Mouse (Mus musculus) spleen, adult 2 months (tissue): Measurements from ENCODE around the gene Add3. TPM values are rescaled to one million over a fixed set of nuclear protein-coding genes. Genes with fewer than 3 reads are reported as not detected.
A peak's percentile ranks its signal among the peaks of the same experiment; 100 is the strongest.

Experiments
- DNase-seq, 2 experiments: peaks; one replicate each; pipeline versions ENCODE4 v3.0.0 to v3.0.0-alpha.2; 2012 to 2021; ENCODE audit warnings: low spot score in 2 of 2, low read depth in 1 of 2
- H3K27ac ChIP-seq: fragments of 200-500 bp; 2 replicates; pipeline ENCODE4 v1.5.1; 2012; ENCODE audit warnings: low read length, inconsistent platforms; ENCODE audit not compliant: insufficient read depth
- H3K27me3 ChIP-seq: fragments of 200-500 bp; 2 replicates; pipeline ENCODE4 v1.6.1; 2012; ENCODE audit warnings: mild to moderate bottlenecking, moderate library complexity, low read length, inconsistent platforms; ENCODE audit not compliant: control insufficient read depth, insufficient read depth
- H3K36me3 ChIP-seq: fragments of 200-500 bp; 2 replicates; pipeline ENCODE4 v1.6.1; 2012; ENCODE audit warnings: mild to moderate bottlenecking, low read length, inconsistent platforms; ENCODE audit not compliant: control insufficient read depth, insufficient read depth
- H3K4me1 ChIP-seq: fragments of 200-500 bp; 2 replicates; pipeline ENCODE4 v1.6.1; 2011; ENCODE audit warnings: inconsistent platforms; ENCODE audit not compliant: control insufficient read depth, insufficient read depth, insufficient read length
- H3K4me3 ChIP-seq: fragments of 200-500 bp; 2 replicates; pipeline ENCODE4 v1.5.1; 2011; ENCODE audit warnings: mild to moderate bottlenecking, inconsistent platforms; ENCODE audit not compliant: insufficient read depth, insufficient read length; ENCODE audit errors: extremely low read depth
- CTCF ChIP-seq: fragments of 200-500 bp; IDR thresholded peaks from 2 replicates; pipeline ENCODE4 v1.5.1; 2011; ENCODE audit warnings: mild to moderate bottlenecking, inconsistent platforms; ENCODE audit not compliant: insufficient read depth, insufficient read length, insufficient replicate concordance; ENCODE audit errors: extremely low read depth
- POLR2A ChIP-seq: fragments of 200-500 bp; IDR thresholded peaks from 2 replicates; pipeline ENCODE4 v1.6.1; 2011; ENCODE audit warnings: low read depth, low read length, inconsistent platforms
- WGBS: fragments of 180-500 bp; shearing (Covaris S2); methylation state at CpG from one replicate; pipeline ENCODE4 v1.1.7; 2018; 5-methylcytosine and 5-hydroxymethylcytosine counted together
- polyA plus RNA-seq: library from polyadenylated mRNA; depleted of rRNA; stranded (reverse); fragments of >200 nt; gene quantifications from 2 replicates; pipeline ENCODE4 v1.2.3, GENCODE M21; 2012

Gene Add3
- polyA plus RNA-seq, 1 experiment = 40.6 TPM

DNA sequence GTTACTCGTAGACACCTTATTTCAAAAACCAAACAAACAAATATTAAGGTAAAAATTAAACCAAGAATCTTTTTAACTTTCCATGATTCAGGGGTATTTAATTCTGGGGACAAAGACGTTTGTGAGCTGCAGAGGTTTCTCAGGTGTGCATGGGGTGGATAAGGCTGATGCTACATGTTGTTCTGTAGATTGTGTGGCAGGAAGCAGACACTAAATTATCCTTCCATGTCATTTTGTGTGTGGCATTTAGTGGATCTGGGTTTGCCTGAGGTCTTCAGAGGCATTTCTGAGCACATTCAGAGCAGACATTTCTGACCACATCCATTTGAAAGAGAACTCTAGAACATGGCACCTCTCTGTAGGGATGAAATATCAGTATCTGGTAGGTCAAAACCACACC lies 52.9 kb downstream of the Add3 start:
- 66% methylated on average over 2 of the region's 2 CpGs for WGBS
- 0 out of 2 replicates have a peak, but pooled peaks cover 4% of the 10 kb centered on the region for H3K36me3 ChIP-seq
- peaks cover 26% of the 10 kb centered on the region for H3K4me1 ChIP-seq
- no peak for DNase-seq
- H3K27ac ChIP-seq = peak overlapping the region; percentile 86
- H3K4me3 ChIP-seq = no peak overlapping the region
- H3K27me3 ChIP-seq = no peaks in the 10 kb centered on the region
- TF ChIP-seq POLR2A = no peak
- TF ChIP-seq CTCF = no peak

DNA sequence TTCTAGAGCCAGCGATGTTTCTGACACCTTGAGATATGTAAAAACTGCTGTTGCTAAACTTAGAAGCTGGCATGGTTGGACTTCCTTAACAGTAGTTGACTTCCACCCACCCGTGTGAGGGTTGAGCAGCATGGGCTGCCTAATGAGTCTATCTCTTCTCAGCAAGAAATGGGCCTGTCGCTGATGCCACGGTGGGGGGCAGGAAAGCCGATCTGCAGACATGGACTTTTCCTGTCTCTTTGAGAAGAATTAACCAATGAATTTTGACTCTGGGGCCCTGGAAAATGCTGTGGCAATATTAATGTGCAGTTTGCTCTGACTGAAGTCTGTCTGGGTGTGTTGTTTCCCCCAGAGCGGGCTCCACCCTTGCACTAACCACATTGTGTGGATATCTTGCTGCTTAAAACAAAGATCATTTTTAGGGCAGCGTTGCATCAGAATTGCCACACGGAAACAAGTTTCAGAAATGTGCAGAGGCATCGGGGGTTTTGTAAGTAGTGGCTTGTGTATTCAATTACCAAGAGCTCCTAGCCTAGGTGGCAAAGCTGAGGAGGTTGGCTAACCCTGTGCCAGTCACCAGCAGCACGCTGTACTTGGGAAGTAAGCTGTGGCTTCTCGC lies 53.8 kb downstream of the Add3 start:
- Histone ChIP-seq H3K27me3 (no peaks in the 10 kb centered on the region), H3K36me3 (peaks cover 5% of the 10 kb centered on the region; the same call in 1 of the 2 replicates), H3K27ac (peak overlapping the region; percentile 89), H3K4me3 (peak overlapping the region; percentile 52), H3K4me1 (peaks cover 19% of the 10 kb centered on the region)
- no peak; the same call in 1 of the 2 replicates for TF ChIP-seq POLR2A
- TF ChIP-seq CTCF = no peak
- peak in 1 of 2 experiments; percentile 63 for DNase-seq
- 4% methylated on average over 11 of the region's 11 CpGs for WGBS

DNA sequence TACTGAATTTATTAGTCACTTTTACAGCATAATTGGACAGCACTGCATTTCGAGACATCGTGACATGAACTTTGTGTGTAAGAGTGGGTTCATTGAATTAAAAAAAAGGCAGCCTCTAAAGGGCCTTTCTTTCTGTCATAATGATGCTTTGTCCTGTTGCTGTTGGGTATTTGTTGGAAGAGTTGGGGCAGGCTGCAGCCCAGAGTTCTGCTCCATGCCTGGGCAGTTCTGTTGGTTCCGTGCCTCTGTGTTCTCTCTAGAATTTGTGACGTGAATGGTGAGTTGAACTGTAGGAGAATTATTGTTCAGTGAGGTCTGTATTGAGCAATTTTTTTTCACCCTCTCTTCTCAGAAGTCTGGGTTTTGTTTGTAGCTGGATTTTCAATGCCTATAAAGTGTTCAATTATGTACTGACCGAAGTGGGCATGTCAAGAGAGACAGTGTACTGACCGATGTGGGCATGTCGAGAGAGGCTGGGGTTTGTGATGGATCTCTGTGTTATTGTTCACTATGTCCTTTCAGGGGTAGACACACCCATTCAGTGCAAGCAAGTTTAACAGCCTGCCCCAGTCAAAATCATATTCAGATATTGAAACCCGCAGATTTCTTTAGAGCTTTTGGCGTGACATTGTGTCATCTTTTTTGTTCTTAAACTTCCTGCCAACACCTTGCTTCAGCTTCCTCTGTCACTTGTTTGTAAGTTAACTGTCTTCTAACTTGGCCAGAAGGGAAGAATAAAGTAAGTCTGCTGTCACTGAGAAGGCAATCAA lies 54.7 kb downstream of the Add3 start:
- peak overlapping the region; percentile 52 for H3K4me3 ChIP-seq
- peak overlapping the region; percentile 89 for H3K27ac ChIP-seq
- peaks cover 20% of the 10 kb centered on the region for H3K4me1 ChIP-seq
- 14% methylated on average over 9 of the region's 9 CpGs for WGBS
- TF ChIP-seq CTCF (no peak), POLR2A (peak; percentile 35; the same call in 1 of the 2 replicates)
- peaks cover 8% of the 10 kb centered on the region for H3K36me3 ChIP-seq
- DNase-seq = no peak
- H3K27me3 ChIP-seq = no peaks in the 10 kb centered on the region

- DNase-seq = no peak
- H3K4me1 ChIP-seq = peaks cover 14% of the 10 kb centered on the region
- 0 out of 2 replicates have a peak overlapping the region, but pooled peaks have one; percentile 20 for H3K27ac ChIP-seq
- TF ChIP-seq POLR2A (no peak), CTCF (no peak)
- H3K27me3 ChIP-seq = no peaks in the 10 kb centered on the region
- WGBS = 92% methylated on average over 10 of the region's 10 CpGs
- H3K4me3 ChIP-seq = no peak overlapping the region; the same call in 1 of the 2 replicates
- peaks cover 7% of the 10 kb centered on the region for H3K36me3 ChIP-seq
Observed at GRCm38 (mm10) chr19:53196961-53197360, 56.7 kb downstream of the Add3 start.

GRCm38 (mm10) chr19:53197766-53198165 lies 57.5 kb downstream of the Add3 start:
- Histone ChIP-seq H3K4me1 (peaks cover 14% of the 10 kb centered on the region), H3K36me3 (peaks cover 9% of the 10 kb centered on the region), H3K4me3 (no peak overlapping the region), H3K27ac (peak overlapping the region; percentile 14; the same call in 1 of the 2 replicates), H3K27me3 (no peaks in the 10 kb centered on the region)
- 68% methylated on average over 7 of the region's 7 CpGs for WGBS
- no peak for TF ChIP-seq CTCF
- TF ChIP-seq POLR2A = no peak
- no peak for DNase-seq

DNA sequence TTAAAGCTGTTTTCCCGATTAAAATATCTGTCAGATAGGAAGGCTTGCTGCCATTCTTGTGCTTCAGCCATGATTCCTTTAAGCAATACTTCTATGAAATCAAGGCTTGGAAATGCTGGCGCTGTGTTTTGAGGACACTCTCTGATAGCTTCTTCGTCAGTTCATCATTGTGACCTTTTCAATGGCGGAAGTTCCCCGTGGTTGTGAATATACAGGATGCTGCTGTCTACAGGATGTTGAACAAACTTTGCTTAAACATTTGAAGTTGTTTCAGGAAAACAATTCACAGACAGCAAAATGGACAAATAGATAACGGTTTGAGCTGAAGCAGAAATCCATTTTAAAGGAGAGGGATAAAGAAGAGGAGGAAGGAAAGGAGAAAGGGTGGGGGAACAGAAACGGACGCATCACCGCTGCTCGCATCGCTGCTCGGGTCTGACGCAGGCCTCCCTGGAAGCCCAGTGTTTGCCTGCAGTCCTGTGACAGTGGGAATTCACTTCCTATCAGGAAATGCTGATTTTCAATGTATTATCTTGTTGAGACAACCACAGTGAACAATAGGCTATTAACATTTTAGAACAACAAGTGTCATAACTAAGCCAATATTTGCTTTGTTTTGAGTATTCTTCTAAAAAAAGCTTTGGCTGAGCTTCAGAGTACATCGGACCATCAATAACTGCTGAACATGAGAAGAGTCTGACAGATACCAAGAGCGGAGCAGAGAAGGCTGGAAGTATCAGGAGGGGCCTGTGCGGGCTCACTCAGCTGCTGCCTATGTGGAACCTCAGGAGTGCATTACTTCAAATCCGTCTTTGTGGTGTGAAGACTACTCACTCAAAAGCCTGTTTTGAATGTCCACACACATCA lies 58.7 kb downstream of the Add3 start:
- Histone ChIP-seq H3K27me3 (no peaks in the 10 kb centered on the region), H3K4me1 (peaks cover 9% of the 10 kb centered on the region; the same call in 1 of the 2 replicates), H3K27ac (peak overlapping the region; percentile 72), H3K4me3 (no peak overlapping the region), H3K36me3 (peaks cover 12% of the 10 kb centered on the region)
- TF ChIP-seq POLR2A (no peak), CTCF (no peak)
- DNase-seq = no peak
- WGBS = 73% methylated on average over 17 of the region's 17 CpGs
